Mouse (Mus musculus) WW6 (cell line): ENCODE results near the gene Ikzf1.

Experiments
- DNase-seq: peaks from one replicate; pipeline ENCODE4 v3.0.0-alpha.2; 2013; ENCODE audit warnings: low read depth, low spot score

Ikzf1 gene

DNA sequence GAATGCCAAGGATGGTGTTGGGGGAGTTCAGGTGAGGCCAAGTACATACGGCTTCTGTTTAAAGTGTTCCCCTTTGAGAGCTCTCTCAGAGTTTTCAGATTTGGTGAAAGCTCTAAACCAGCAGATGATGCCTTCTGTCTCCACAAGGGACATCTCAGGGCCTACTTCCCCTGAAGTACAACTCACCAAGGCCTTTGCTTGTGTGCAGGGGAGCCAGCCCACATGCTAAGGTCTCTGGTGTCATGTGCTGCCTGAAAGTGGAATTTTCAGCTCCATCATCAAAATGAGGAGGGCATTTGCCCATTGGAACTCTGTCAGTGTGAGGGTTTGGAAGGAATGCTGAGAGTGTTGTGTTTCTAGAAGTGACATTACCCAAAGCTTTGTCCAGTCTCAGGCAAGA is 80.6 kb downstream of the Ikzf1 start:
- no peak for DNase-seq

DNA sequence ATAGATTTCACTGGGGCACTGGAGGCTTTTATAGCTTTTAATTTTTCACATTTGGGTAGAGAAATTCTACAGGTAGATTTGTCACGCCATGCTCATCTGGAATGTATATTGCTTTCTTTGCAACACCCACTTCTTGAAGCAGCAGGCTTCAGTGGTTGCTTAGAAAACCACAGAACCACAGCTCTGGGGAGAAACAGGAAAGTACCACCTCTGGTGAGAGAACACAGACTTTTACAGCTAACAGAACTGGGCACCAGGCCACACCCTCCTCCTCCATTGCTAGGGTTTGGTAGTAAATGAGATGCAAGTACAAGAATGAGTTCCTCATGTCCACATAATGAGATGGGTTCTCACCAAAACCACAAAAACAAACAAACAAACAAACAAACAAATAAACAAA is 81.3 kb downstream of the Ikzf1 start:
- no peak for DNase-seq

DNA sequence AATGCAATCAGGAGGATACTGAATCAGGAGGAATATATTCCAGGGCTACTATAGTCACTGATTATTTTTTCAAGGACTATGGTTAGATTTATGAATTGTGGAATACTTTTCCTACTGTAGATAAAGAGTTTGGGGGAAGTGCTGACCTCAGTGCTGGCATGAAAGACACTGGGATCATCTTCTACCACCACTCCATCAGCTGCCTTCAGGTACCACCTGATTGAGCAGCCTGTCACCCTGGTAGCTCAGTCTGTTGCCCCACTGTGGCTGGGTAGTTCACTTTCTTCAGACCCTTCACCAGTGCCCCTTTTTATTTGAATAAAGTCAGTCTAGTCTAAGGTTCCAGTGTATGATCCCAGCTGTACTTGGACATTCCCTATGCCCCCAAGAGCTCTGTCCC is 81.9 kb downstream of the Ikzf1 start:
- DNase-seq, result no peak

DNA sequence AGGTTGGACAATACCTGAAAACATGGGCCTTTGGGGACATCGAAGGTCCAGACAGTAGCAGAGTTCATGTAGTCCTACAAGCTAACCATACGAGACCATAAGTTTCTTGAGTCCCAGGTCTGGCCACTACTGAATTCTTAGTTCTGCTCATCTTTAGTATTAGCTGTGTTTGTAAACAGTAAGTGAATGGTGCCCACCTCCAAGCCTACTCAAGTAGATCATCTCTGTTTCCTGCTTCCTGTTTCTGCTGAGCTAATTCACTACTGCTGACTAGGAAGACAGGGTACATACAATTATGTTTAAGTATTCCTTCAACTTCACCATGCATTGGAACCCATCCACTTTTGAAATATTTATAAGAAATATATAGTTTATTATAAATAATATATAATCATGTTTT is 83.3 kb downstream of the Ikzf1 start:
- no peak for DNase-seq

DNA sequence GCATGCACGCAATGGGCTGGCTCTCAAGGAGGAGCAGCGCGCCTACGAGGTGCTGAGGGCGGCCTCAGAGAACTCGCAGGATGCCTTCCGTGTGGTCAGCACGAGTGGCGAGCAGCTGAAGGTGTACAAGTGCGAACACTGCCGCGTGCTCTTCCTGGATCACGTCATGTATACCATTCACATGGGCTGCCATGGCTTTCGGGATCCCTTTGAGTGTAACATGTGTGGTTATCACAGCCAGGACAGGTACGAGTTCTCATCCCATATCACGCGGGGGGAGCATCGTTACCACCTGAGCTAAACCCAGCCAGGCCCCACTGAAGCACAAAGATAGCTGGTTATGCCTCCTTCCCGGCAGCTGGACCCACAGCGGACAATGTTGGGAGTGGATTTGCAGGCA is 84.5 kb downstream of the Ikzf1 start:
- DNase-seq, result peak; percentile 13

DNA sequence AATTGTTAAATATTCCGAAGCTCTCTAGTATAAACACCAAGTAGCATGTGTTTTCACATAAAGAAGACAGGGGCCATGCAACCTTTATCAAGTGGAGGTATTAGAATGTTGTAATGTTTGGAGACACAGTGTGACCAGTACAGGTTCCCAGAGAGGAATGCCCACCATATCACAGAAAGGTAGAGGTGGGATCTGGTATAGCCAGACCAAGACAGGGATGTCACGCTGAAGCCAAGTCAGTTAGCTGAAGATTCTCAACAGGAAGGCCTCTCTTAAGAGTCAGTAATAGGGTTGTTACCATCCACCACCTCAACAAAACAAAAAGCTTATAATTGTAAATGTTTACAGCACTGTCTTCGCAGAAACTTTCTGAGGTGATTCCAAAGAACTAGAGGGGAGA is 85.9 kb downstream of the Ikzf1 start:
- DNase-seq, result no peak

DNA sequence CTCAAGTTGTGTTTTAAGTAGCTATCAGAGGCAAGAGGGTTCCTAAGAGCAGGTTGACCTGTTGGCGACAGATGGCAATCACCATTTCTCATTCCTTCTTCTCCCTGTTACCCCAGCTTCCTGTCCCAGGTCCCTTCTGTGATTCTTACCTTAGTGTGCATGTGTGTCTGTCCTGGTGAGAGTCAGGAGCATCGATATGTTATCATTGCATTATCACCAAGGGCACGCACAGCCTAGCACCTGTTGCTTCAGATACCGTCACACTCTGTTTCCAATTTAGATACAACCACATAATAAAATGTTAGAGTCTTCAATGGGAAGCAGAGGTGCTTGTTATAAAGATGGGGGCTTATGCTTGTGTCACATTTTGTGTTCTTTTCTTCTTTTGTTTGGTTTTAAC is 87.4 kb downstream of the Ikzf1 start:
- no peak for DNase-seq

DNA sequence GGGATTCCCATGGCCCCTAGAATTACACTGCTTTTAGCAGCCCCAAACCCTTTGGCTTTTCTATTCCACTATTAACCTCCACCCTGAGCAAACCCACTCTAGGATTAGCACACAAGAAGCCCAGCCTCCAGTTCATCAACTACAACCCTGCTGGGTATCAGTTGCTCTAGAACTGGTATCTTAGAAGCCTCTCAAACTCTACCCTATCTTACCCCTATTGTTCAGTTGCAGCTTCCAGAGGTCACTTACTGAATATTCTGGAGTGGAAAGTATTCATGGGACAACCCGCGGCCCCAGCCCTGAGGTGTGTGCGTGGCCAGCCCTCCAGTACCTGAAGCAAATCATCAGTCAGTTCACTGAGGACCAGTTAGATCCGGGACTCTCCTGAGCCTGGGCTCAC is 89.6 kb downstream of the Ikzf1 start:
- DNase-seq, result no peak

DNA sequence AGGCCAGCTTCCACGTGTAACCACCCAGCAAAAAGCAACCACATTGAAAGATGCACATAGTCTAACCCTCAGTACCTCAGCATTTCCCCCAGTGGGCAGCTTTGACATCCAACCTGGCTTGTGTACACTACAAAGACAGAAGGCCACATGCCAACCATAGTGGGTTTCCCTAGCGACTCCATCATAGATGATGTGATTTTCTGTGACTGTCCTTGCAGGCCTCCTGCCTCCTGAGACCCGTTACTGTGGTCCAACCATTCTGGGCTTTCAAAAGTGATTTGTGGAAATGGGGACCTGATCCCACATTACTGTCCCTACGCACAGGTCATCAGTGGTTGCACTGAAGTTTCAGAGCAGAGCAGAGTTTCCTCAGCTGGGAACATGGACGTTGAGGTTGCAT is 90.1 kb downstream of the Ikzf1 start:
- no peak for DNase-seq

DNA sequence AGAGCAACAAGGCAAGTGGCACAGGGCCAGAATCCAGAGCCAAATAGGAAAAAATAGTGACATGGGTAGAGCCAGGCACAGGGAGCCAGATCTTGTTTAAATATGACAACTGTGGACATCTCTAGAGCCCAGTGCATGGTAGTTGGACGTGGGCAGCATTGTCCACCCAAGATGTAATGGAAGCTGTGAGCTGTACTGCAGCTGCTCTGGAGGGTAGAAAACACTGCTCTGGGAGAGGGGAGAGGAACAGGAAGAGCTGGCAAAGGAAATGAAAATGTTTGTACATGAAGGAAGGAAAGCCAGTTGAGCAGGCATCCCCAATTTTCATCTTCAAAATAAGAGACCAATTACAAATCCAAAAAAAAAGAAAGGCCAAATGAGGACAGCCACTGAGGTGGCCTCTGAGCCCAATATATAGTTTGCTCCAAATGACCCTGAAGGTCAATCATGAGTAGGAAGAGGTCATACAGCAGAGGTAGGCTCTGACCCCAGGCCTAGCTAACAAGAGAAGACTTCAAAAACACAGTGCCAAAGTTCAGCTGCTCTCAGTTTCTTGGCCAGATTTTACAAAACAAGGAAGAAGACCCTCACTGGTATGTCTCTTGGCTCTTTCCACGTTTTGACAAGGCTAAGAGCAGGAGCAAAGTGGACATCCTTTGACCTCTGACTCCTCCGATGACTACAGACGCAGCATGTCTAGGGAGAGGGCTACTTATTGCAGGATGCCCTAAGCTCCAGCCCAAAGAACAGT is 91.4 kb downstream of the Ikzf1 start:
- DNase-seq, result no peak

DNA sequence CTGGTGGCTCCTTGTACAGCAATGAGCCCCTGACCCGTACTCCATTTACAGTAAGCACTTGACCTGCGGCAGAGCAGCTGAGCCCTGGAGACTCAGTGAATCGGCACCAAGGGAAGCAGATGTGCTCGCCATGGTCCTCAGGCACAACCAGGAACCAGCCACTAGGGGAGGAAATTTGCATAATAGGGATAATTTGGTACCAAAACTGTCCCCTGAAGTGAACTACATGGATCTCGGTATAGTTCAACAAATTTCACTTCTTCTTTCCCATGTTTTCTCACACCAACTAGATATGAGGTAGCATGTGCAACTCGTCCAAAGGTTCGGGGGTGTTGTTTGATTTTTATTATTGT is 92.0 kb downstream of the Ikzf1 start:
- no peak for DNase-seq

DNA sequence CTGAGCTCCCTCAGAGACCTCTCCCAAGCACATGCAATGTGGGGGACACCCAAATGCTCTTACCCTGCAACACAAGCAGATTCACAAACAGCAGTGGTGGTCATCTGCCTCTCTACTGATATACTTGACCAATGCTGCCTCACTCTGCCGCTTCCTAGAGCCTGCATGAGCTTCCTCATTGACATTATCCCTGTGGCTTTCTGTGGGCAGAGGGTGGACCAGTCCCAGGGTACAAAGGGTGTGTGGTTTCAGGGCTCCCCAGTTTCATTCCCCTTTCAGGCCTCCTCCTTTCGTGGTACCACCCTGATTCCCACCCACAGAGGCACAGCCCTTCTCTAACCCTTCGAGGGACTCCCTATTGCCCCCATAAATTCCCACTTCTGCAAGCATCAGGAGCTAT is 92.4 kb downstream of the Ikzf1 start:
- DNase-seq, result no peak

DNA sequence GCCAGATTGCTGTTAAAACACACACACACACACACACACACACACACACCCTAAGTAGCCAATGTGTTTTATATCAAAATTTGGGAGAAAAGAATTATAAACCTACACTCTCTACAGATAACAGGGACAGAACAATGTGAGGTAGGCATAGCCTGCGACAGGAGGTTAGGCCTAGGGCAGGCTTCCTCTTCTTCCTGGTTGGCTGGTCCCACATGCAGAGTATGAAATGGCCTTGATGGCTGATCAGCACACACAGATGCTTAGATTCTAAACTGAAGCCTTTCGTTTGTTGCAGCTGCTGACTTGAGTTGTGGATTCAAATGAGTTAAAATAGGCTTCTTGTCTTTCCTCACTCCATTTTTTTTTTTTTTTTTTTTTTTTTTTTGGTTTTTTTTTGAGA is 93.0 kb downstream of the Ikzf1 start:
- no peak for DNase-seq

DNA sequence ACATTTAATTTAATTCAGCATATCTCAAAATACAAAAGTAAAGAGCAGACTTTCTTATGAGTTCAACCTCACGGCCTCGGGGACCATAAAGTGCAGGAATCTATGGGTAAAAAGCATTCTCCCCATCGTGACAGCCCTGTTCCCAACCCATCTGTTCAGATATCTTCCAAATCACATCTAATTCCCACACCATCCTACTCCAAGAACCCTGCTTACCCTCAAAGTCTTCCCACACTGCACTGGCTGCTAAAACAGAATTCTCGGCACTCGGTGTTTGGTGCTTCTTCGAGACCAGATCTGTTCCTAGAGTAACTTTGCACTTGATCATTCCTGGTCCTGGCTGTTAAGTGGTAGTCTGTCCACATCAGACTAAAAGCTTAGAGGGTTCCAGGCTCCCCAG is 93.5 kb downstream of the Ikzf1 start:
- DNase-seq, result no peak

DNA sequence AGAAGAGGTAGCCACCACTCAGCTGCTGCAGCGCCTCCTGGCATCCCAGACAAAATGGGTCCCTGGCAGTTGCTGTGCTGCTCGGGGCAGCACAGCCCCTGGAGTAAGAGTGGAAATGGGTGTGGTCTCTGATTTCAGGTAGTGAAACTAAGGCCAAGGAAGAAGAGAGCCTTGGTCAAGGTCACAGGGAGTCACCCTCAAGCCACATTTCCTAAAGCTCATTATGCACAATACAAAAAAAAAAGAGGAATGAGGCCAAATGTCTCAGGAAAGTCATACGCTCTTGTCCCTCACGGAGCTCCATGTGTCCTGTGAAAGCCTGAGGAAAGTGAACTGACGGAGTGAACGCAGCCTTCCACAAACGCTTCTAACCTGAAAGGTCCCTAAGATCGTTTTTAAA is 96.9 kb downstream of the Ikzf1 start:
- DNase-seq, result no peak

DNA sequence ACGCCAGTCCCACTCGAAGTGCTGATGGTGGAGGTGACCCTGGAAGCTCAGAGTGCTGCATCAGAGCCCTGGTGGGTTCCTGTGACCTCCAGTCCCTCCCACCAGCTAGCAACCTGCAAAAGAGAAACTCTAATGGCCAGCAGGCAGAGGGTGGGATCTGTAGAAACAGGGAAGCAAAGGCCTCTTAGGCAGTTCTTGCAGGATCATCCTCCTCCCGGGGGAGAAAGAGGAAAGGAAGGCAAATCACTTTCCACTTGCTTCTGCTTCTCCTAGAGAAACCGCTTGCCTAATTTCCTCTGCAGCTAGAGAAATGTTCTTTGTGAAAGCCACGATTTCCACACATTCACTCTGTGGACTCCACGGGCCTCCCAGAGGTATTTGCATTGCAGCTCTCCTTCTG is 100.7 kb downstream of the Ikzf1 start:
- no peak for DNase-seq

DNA sequence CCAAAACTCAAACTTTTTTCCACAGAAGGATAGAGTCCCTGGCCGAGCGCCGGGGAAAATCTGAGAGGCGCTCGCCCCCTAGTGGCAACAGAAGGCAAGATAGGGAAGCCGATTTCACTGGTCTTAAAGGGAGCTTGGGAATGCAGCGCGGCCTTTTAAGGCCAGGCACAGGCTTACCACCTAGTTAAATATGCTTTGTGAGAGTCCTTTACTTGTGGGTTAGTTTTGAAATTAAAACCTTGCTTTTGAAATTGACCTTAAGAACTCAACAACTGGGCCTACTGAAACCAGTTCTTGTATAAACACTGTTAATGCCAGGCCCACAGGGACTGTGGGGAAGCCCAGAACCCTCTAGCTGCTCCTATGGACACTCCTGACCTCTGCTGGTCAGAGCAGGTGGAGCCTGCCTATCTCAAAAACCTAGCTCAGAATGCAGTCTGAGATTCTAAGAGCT is 103.7 kb downstream of the Ikzf1 start:
- DNase-seq, result peak; percentile 68

DNA sequence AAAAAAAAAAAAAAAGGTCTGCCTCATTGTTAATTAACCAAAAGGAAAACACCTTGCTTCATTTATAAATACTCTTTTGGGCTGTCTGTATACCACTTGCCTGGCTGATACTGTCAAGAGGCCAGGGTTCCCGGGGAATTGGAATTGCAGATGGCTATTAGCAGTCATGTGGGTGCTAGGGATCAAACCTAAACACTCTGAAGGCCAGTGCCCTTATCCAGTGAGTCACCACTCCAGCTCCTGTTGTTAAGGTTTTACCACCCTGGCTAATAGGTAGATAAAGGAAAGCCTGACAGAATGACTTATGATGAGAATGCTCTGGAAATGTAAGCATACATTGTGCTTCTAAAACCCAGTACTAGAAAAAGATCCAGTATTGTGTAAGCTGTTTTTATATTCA is 109.8 kb downstream of the Ikzf1 start:
- no peak for DNase-seq

DNA sequence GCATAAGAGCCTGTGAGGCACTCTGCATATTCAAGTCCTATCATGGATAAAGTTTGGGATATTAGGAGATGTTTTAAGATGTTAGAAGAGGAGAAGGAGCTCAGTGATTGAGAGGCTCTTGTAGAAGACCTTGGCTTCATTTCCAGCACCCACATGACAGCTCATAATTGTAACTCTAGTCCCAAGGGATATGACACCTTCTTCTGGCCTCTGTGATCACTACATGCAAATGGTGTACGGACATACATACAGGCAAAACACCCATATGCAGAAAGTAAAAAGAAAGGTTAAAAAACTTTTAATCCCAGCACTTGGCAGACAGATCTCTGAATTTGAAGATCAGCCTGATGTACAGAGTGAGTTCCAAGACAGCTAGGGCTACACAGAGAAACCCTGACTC is 113.9 kb downstream of the Ikzf1 start:
- no peak for DNase-seq

DNA sequence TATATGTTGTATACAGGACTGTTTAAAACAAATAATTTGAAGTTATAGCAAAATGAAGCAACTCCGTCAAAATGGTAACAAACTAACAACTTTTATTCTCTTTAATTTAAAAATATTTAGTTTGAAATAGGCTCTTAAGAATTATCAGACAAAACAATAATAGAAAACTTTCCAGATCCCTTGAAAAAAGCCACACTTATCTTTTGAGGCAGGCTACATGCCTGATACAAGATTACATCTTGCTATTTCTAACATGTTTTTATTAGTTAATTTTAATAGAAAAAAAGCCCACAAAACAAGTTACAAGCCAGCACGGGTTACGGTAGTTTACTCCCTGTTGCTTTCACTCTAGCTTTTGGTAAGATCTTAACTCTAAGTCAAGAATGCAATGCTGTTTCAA is 115.5 kb downstream of the Ikzf1 start:
- no peak for DNase-seq

DNA sequence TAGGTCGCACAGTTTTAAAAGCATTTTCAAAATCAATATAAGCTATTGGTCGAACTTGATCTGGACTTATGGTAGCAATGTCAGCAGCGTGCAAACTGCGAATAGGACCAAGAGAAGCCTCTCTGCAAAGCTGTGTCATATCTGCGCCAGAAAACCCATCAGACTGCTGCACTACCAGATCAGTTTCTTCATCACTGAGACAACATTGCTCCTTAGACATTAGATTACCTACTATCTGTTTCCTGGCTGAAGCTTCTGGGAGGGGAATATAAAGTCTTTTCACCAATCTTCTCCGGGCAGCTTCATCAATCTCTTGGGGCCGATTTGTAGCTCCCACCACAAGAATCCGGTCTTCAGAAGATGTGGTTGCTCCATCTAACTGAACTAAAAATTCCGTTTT is 116.3 kb downstream of the Ikzf1 start:
- DNase-seq, result no peak

DNA sequence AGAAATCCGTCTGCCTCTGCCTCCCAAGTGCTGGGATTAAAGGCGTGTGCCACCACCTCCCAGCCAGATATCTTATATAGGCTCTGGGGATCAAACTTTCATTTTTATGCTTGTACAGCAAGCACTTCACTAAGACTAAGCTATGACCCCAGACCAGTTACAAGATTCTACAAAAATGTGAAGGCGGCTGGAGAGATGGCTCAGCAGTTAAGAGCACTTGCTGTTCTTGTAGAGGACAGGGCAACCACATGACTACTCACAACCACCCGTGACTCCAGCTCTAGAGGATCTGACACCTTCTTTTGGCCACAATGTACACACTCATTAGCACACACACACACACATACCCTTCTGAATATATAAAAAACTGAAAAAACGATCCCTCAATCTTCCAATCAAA is 119.6 kb downstream of the Ikzf1 start:
- DNase-seq, result no peak

DNA sequence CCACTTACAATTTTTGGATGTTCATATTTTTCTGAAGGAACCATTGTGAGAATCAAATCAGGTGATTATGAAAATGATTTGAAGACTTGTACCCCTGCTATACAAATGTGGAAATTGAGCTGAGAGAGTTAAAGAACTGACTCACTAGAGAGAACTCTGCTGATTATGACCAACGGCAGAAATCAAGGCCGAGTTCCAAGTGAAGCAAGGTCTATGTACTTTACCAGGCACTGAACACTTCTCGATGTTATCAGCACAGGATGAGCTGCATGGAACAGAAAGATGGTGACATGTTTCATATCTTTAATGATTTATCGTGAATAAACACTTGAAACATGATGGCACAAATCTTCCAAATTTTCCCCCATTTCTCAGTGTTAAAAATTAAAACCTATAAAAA is 121.1 kb downstream of the Ikzf1 start:
- no peak for DNase-seq
